Mouse (Mus musculus) cerebellum, adult 2 months (tissue): ENCODE measurements around the gene Grhl1. TPM values are rescaled to one million over a fixed set of nuclear protein-coding genes. Genes with fewer than 3 reads are reported as not detected.
A peak's percentile ranks its signal among the peaks of the same experiment; 100 is the strongest.

ENCODE experiments used
- DNase-seq, 2 experiments: peaks; one replicate each; pipeline ENCODE4 v3.0.0; 2021
- H3K27ac ChIP-seq: fragments of 200-500 bp; 2 replicates; pipeline ENCODE4 v1.5.1; 2012; ENCODE audit warnings: low read length, control low read depth, inconsistent platforms; ENCODE audit not compliant: insufficient read depth
- H3K27me3 ChIP-seq: fragments of 200-500 bp; 2 replicates; pipeline ENCODE4 v1.6.1; 2012; ENCODE audit warnings: inconsistent platforms, mild to moderate bottlenecking, low read length, moderate library complexity; ENCODE audit not compliant: control insufficient read depth, insufficient read depth
- H3K4me1 ChIP-seq: fragments of 200-500 bp; 2 replicates; pipeline ENCODE4 v1.6.1; 2011; ENCODE audit warnings: low read length; ENCODE audit not compliant: control insufficient read depth, insufficient read depth
- H3K4me3 ChIP-seq: fragments of 200-500 bp; replicated peaks from 2 replicates; pipeline ENCODE3; 2011; ENCODE audit warnings: mild to moderate bottlenecking, low read depth, low read length, control low read depth; ENCODE audit not compliant: insufficient read depth
- CTCF ChIP-seq: fragments of 200-500 bp; IDR thresholded peaks from 2 replicates; pipeline ENCODE4 v1.5.1; 2011; ENCODE audit warnings: low read depth, mild to moderate bottlenecking, control low read depth, low read length, moderate library complexity, borderline replicate concordance; ENCODE audit not compliant: insufficient read depth
- POLR2A ChIP-seq: fragments of 200-500 bp; IDR thresholded peaks from 2 replicates; pipeline ENCODE4 v1.6.1; 2011; ENCODE audit warnings: low read length, control low read depth, borderline replicate concordance; ENCODE audit not compliant: insufficient read depth
- WGBS: fragments of 180-500 bp; shearing (Covaris S2); methylation state at CpG from one replicate; pipeline ENCODE4 v1.1.7; 2018; 5-methylcytosine and 5-hydroxymethylcytosine counted together
- polyA plus RNA-seq: library from polyadenylated mRNA; depleted of rRNA; stranded (reverse); fragments of >200 nt; gene quantifications from 2 replicates; pipeline ENCODE4 v1.2.3, GENCODE M21; 2012; rRNA removed

The Grhl1 gene
- polyA plus RNA-seq, 1 experiment = 2.3 TPM

DNA sequence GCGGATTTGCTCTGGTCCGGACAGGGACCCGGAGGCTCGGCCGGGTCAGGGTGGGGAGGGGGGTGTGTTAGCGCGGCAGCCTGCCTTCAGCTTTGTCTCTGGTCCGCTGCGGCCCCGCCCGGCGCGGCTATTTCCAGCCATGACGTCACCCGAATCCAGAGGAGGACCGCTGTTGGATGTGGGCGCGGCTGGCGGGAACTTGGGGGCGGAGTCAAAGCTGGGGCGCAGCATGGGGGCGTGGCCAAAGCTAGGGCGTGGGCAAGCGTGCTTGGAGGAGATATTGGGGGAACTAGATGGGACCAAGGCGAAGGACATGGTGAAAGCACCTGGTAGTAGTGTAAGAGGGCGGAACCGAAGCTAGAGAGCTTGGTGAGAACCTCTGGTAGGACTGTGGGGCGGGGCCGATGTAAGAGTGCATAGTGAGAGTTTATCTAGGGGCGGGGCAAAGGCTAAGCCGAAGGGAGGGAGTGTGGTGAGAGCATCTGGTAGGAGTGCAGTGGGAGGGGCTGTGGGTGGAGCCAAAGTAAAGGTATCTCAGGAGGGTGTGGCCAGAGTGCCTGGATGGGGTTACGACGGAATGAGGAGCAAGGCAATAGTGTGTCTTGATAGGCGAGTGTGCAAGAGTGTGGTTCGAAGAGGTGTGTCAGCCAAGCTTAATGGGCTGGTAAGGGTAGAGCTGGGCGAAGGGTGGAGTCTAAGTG lies 79.7 kb downstream of the Grhl1 start:
- whole genome bisulfite sequencing = 3% methylated on average over 36 of the region's 36 CpGs
- Histone ChIP-seq H3K4me3 (peak overlapping the region; percentile 83), H3K27me3 (no peaks in the 10 kb centered on the region), H3K27ac (peak overlapping the region; percentile 22; the same call in 1 of the 2 replicates), H3K4me1 (peaks cover 7% of the 10 kb centered on the region; the same call in 1 of the 2 replicates)
- DNase-seq = peak; percentile 80 to 84
- TF ChIP-seq POLR2A = no peak
- no peak for TF ChIP-seq CTCF

DNA sequence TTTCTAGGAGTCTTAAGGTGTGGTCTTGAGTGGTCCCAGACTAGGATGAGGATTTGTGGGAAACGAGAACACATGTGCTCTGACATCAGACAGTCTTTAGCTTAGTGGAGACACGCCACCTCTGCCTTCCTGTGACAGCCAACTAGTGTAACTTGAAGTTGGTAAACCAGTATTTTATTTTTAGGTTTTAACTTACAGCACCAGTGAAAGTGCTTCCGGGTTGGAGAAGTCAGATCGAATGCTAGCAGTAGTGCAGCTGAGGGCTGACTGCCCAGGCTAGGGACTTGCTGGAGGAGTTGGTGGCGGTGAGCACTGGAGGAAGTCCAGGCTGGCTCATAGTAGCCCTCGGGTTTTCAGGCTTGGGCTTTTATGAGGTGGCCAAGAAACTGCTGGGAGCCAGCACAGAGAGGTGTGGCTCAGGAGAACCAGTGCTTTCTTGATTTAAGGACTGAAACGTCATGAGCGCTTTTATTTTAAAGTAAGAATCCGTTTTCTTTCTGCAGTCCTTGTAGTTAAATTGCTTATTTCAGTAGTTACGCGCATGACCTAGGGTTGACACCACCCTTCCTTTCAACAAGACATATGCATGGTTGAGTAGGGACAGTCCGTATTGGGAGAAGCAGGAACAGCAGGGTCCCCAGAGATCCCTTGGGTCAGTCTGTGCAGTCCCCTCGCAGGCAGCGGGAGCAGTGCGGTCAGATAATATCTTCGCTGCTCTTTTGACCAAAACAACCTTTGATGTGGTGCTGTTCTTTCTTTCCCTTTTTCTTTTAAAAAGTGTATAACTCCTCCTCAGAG lies 82.2 kb downstream of the Grhl1 start:
- Histone ChIP-seq H3K4me3 (no peak overlapping the region), H3K4me1 (peaks cover 7% of the 10 kb centered on the region; the same call in 1 of the 2 replicates), H3K27me3 (no peaks in the 10 kb centered on the region), H3K27ac (no peak overlapping the region)
- TF ChIP-seq POLR2A (no peak), CTCF (no peak)
- 76% methylated on average over 16 of the region's 16 CpGs for WGBS
- DNase-seq = no peak

DNA sequence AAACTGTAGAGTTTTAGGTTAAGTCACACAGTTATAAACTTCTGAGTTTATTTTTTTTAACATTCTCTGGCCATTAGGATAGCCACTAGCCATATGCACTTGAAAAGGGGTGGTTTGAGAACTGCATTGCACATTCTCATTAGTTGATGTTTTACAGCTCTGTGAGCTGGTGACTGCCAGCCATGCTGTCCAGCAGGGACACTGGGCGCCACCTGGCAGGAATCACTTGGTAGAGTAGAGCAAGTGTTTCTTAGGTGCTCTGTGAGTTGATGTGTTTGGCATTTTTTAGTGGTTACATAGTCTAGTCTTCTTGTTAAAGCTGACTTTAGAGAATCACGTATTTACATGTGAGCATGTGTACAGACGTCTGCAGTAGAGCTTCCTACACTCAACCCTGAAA lies 84.4 kb downstream of the Grhl1 start:
- no peak overlapping the region for H3K4me3 ChIP-seq
- H3K4me1 ChIP-seq = peaks cover 4% of the 10 kb centered on the region; the same call in 1 of the 2 replicates
- TF ChIP-seq POLR2A = no peak
- no peak for TF ChIP-seq CTCF
- DNase-seq = no peak
- no peaks in the 10 kb centered on the region for H3K27me3 ChIP-seq
- no peak overlapping the region for H3K27ac ChIP-seq
- WGBS = 89% methylated on average over 3 of the region's 3 CpGs

DNA sequence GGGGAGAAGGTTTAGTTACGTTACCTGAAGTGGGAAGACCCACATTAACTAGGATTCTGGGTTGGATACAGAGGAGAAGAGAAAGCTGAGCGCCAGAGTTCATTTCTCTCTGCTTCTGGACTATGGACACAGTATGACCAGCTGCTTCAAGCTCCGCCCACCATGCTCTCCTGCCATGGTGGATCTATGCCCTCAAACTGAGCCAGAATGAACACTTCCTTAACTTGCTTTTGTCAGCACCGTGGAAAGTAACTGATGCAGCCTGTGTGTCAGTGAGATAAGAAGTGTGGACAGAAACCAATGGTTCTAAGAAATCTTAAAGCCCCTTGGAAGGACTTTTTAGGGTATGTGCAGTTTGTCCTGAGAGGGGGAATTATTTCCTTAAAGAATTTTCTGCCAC lies 86.9 kb downstream of the Grhl1 start:
- TF ChIP-seq POLR2A (no peak), CTCF (no peak)
- 73% methylated on average over 4 of the region's 4 CpGs for WGBS
- no peak for DNase-seq

DNA sequence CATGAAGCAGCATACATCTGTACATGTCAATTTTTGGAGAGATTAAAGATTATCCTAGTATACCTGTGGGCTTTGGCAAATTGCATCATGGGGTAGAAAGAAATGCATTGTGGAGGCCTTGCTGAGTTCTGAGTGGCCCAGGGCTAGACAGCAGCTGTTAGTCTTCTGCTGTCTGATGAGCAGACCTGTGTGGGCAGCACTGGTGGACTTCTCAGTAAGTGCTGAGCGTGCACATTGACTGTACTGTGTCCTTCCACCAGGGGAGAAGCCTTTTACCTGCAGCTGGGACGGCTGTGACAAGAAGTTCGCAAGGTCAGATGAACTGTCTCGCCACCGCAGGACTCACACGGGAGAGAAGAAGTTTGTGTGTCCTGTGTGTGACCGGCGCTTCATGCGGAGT lies 87.8 kb downstream of the Grhl1 start:
- 88% methylated on average over 9 of the region's 9 CpGs for WGBS
- no peak for DNase-seq
- H3K27ac ChIP-seq = no peak overlapping the region
- no peaks in the 10 kb centered on the region for H3K27me3 ChIP-seq
- no peaks in the 10 kb centered on the region for H3K4me1 ChIP-seq
- TF ChIP-seq CTCF (no peak), POLR2A (no peak)
- H3K4me3 ChIP-seq = no peak overlapping the region

More for the DNA sequence above, 86.9 kb downstream of the Grhl1 start:
- Histone ChIP-seq H3K4me1 (no peaks in the 10 kb centered on the region), H3K27me3 (no peaks in the 10 kb centered on the region), H3K4me3 (no peak overlapping the region), H3K27ac (no peak overlapping the region)

DNA sequence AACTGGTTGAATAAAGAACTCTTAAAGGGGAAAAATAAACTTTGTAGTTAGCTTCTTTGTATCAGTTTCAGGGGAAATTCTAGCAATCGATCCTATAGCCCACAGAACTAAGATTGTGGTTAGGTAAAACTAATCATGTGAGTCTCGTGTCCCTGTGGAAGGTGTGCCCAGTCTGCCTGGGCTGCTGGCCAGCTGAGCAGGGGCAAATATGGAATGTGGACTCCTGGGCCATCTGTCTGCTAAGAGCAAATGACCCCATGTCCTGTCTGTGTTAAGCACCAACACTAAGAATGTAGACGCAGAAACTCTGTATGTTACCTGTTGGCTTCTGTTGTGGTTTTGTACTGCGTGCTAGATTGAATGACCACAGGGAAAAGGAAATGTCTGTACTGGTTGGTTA lies 89.0 kb downstream of the Grhl1 start:
- WGBS = 51% methylated on average over 4 of the region's 4 CpGs
- Histone ChIP-seq H3K27ac (no peak overlapping the region), H3K4me1 (no peaks in the 10 kb centered on the region), H3K27me3 (no peaks in the 10 kb centered on the region), H3K4me3 (no peak overlapping the region)
- DNase-seq = no peak
- TF ChIP-seq CTCF (no peak), POLR2A (no peak)

DNA sequence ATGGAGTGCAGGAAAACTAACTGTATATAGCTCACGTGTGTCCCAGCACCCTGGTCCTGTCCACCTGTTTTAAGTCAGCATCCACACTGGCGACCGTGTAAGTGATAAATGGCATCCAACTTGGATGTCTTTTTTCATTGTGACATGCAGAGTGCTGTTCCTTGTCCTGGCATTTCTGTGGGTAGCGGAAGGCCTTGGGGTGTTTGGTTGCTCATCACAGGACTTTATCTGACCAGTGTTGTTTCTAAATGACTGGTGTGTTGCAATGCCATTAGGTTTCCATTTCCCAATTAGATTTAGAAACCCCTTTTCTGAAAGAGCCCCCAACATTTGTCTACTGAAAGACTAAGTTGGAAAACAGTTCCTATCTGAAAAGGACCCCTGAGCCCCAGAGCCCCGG lies 90.0 kb downstream of the Grhl1 start:
- TF ChIP-seq CTCF (no peak), POLR2A (no peak)
- WGBS = 89% methylated on average over 5 of the region's 5 CpGs
- H3K27ac ChIP-seq = no peak overlapping the region

More for the DNA sequence above, 90.0 kb downstream of the Grhl1 start:
- DNase-seq = no peak
- Histone ChIP-seq H3K4me3 (no peak overlapping the region), H3K4me1 (no peaks in the 10 kb centered on the region), H3K27me3 (no peaks in the 10 kb centered on the region)

Other genes with a start within 250 kb of the Grhl1 start
- 17.7 and 21.0 TPM in 2 replicates for gene Taf1b, start 73.9 kb upstream of the Grhl1 start, polyA plus RNA-seq
- gene Klf11, start 79.0 kb downstream of the Grhl1 start, polyA plus RNA-seq = 4.8 and 4.9 TPM in 2 replicates
- 6.0 and 6.2 TPM in 2 replicates for gene Cys1, start 109.5 kb downstream of the Grhl1 start, polyA plus RNA-seq
- gene Rrm2, start 136.0 kb downstream of the Grhl1 start, polyA plus RNA-seq = 1.2 TPM in 2 replicates